Mouse (Mus musculus) liver, embryonic 14.5 days (tissue): Measurements from ENCODE around the gene Rhbdl1.

Experiments
- CTCF ChIP-seq: IDR thresholded peaks from 2 replicates; pipeline ENCODE4 v1.5.1; 2016; ENCODE audit warnings: antibody characterized with exemption, low read depth, control low read depth
- EP300 ChIP-seq: IDR thresholded peaks from 2 replicates; pipeline ENCODE4 v1.6.1; 2016; ENCODE audit warnings: antibody characterized with exemption, low read depth

DNA sequence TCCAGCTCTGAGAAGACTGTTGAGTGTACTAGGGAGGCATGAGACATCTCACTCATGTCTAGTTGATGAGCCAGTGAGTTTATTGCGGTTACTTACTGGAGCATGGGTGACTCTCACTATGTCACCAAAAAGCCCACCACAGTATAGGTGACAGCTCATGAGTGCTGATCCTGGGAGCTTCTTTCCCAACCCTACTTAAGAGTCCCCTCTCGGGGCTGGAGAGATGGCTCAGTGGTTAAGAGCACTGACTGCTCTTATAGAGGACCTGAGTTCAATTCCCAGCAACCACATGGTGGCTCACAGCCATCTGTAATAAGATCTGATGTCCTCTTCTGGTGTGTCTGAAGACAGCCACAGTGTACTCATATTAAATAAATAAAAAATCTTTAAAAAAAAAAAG is 32.9 kb upstream of the Rhbdl1 start:
- no peak for TF ChIP-seq CTCF
- TF ChIP-seq EP300 = no peak
